Mouse (Mus musculus) C2C12 (cell line): ENCODE results near the gene Mpv17. TPM values are rescaled to one million over a fixed set of nuclear protein-coding genes. Genes with fewer than 3 reads are reported as not detected.

Experiments
- H3K27me3 ChIP-seq: one replicate; pipeline ENCODE4 v1.6.1; 2011; ENCODE audit not compliant: control insufficient read depth, insufficient read depth, insufficient read length
- H3K36me3 ChIP-seq: one replicate; pipeline ENCODE4 v1.6.1; 2011; ENCODE audit not compliant: control insufficient read depth, insufficient read depth
- H3K4me3 ChIP-seq: one replicate; pipeline ENCODE4 v1.5.1; 2011; ENCODE audit warnings: mild to moderate bottlenecking, control low read depth; ENCODE audit not compliant: poor library complexity, insufficient read depth, severe bottlenecking
- H3K79me2 ChIP-seq: one replicate; pipeline ENCODE4 v1.6.1; 2011; ENCODE audit not compliant: control insufficient read depth, insufficient read depth
- H3K79me3 ChIP-seq: one replicate; pipeline ENCODE4 v1.6.1; 2011; ENCODE audit warnings: low read depth, control low read depth
- H3ac ChIP-seq: one replicate; pipeline ENCODE3; 2011; ENCODE audit warnings: low read depth; ENCODE audit not compliant: control insufficient read depth, insufficient read length
- CEBPB ChIP-seq: IDR thresholded peaks from one replicate; pipeline ENCODE4 v1.6.1; 2011; ENCODE audit warnings: low read depth, mild to moderate bottlenecking, control low read depth, moderate library complexity
- CTCF ChIP-seq: IDR thresholded peaks from one replicate; pipeline ENCODE4 v1.5.1; 2011; ENCODE audit not compliant: control insufficient read depth, insufficient read depth, insufficient read length
- FOSL1 ChIP-seq: IDR thresholded peaks from one replicate; pipeline ENCODE4 v1.8.0; 2011; ENCODE audit warnings: mild to moderate bottlenecking, low read length; ENCODE audit not compliant: poor library complexity, insufficient read depth, severe bottlenecking
- MAX ChIP-seq: IDR thresholded peaks from one replicate; pipeline ENCODE4 v1.6.1; 2011; ENCODE audit warnings: mild to moderate bottlenecking, control low read depth
- MYOD1 ChIP-seq: IDR thresholded peaks from one replicate; pipeline ENCODE4 v1.6.1; 2011; ENCODE audit warnings: low read depth; ENCODE audit not compliant: control insufficient read depth, insufficient read length
- MYOG ChIP-seq: IDR thresholded peaks from one replicate; pipeline ENCODE4 v1.6.1; 2011; ENCODE audit not compliant: control insufficient read depth, insufficient read length; ENCODE audit errors: extremely low read depth
- USF1 ChIP-seq: IDR thresholded peaks from one replicate; pipeline ENCODE4 v1.6.1; 2011; ENCODE audit warnings: low read depth, mild to moderate bottlenecking, control low read depth, moderate library complexity
- polyA plus RNA-seq: library from polyadenylated mRNA; unstranded; fragments of >200 nt; fragmentation: generic; extraction: Trizol; gene quantifications from one replicate; pipeline ENCODE4 v1.2.1, GENCODE M21; 2012; ENCODE audit warnings: missing spikeins

Mpv17 gene
- polyA plus RNA-seq, 1 experiment, result 35.6 TPM

DNA sequence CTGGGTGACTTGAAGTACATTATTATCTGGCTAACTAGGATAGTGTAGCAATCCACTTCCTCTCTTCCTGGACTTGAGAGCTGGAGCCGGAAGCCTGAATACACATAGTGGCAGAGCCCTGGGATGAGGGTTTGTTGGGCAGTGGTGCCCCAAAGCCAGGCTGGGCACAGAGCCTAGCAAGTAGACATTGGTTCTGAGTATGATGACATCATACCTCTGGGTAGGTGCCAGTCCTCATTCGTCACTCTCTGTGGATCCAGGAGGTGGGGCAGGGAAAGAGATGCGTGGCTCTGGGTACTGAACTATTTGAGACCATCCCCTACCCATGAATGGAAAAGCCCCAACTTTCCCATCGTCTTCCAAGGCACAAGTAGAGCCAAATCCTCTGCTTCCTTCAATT, 4.3 kb downstream of the Mpv17 start:
- H3K27me3 ChIP-seq, result no peaks in the 10 kb centered on the region
- TF ChIP-seq CTCF, result no peak
- TF ChIP-seq FOSL1, result no peak
- no peak for TF ChIP-seq MYOG
- no peak for TF ChIP-seq MAX
- no peak for TF ChIP-seq CEBPB
- TF ChIP-seq USF1, result no peak
- no peak for TF ChIP-seq MYOD1
- H3K79me3 ChIP-seq, result no peaks in the 10 kb centered on the region
- H3ac ChIP-seq, result no peak overlapping the region
- H3K36me3 ChIP-seq, result peaks cover 14% of the 10 kb centered on the region
- no peak overlapping the region for H3K4me3 ChIP-seq
- no peaks in the 10 kb centered on the region for H3K79me2 ChIP-seq

DNA sequence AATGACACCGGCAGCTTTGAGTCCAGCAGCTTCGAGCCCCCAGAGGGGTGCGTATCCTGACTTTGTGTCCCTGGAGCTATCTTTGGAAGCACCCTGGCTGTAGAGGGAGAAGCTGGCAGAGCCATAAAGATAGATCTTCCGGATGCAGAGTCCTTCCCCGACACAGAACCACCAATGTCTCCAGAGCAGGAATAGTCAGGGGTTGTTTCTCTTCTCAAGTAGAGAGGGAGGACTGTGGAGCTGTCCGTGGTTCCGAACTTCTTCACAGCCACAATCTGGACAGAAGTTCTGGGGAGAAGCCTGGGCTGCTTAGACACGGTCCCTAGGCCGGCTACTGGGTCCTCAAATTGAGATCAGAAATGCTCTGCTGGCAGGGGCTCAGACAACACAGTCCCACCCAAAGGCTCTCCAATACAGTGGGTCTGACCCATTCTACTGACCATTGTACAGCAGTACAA, 15.1 kb downstream of the Mpv17 start:
- Histone ChIP-seq H3K36me3 (no peaks in the 10 kb centered on the region), H3K79me2 (no peaks in the 10 kb centered on the region), H3K4me3 (no peak overlapping the region), H3K27me3 (peaks cover 24% of the 10 kb centered on the region), H3K79me3 (no peaks in the 10 kb centered on the region), H3ac (no peak overlapping the region)
- no peak for TF ChIP-seq FOSL1
- no peak for TF ChIP-seq MAX
- no peak for TF ChIP-seq MYOD1
- TF ChIP-seq USF1, result no peak
- TF ChIP-seq CEBPB, result no peak
- no peak for TF ChIP-seq CTCF
- TF ChIP-seq MYOG, result no peak

DNA sequence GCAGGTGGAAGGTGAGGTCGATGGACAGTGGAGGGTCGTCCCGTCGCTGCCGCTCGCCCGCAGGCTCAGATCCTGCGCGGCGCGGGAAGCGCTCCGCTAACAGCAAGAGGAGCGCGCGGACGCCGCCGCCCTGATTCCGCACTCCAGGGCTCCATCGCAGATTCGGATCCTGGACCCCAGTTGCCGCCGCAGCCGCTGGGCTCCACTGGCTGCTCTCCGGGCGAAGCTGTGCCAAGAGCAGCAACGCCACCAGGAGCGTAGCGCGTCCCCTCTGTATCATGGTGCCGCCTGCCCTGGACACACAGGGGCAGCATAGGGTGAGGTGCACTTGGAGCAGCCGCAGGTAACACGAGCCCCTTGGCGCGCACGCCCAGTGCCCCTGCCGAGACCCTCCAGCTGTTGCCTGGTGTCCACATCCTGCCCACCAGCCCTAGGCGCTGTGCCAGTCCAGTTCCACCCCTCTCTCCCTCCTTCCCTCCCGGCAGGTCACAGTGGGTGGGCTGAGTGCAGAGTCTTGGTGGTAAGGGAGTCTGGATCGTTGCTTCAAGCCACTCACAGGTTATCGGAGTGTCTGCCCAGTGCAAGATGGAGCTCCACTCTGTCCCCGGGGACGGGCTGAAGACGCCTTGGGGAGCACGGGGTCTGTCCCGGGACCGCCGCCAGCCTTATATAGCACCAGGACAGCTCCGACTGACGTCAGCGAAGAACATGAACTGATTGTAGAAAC, 15.6 kb downstream of the Mpv17 start, which contains the start of gene Ucn:
Ucn (minus strand) TSS at position 589 of the 727 bp plus-strand sequence.
- H3K27me3 ChIP-seq, result peaks cover 24% of the 10 kb centered on the region

DNA sequence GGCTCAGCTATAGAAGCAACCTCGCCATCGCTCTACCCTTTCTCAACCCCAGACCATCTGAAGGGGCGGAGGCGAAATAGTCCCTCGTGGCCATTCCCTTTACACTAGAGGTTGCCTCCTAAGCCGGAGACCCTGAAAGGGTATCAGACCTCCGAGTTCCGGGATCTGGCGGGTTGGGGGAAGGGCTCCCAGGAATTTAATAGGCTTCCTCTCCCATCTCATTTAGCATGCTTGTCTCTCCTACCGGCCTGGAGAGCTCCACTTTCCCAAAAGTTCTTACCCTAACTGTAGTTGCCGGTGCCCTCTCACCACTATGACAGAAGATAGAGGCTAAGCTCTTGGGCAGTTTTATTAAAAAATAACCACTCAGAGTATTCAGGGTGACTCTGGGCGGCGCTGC, 16.4 kb downstream of the Mpv17 start:
- Histone ChIP-seq H3ac (no peak overlapping the region), H3K27me3 (peaks cover 24% of the 10 kb centered on the region), H3K79me3 (no peaks in the 10 kb centered on the region), H3K79me2 (no peaks in the 10 kb centered on the region), H3K4me3 (no peak overlapping the region), H3K36me3 (no peaks in the 10 kb centered on the region)
- no peak for TF ChIP-seq CEBPB
- TF ChIP-seq MYOG, result no peak
- TF ChIP-seq USF1, result no peak
- TF ChIP-seq MYOD1, result no peak
- no peak for TF ChIP-seq MAX
- no peak for TF ChIP-seq FOSL1
- TF ChIP-seq CTCF, result no peak

More for the DNA sequence above, 15.6 kb downstream of the Mpv17 start, which contains the start of gene Ucn:
- Histone ChIP-seq H3K79me3 (no peaks in the 10 kb centered on the region), H3K36me3 (no peaks in the 10 kb centered on the region), H3K79me2 (no peaks in the 10 kb centered on the region), H3K4me3 (no peak within 1 kb of the TSS), H3ac (no peak within 1 kb of the TSS)
- TF ChIP-seq CTCF (no peak), MYOG (no peak), MAX (no peak), USF1 (no peak), MYOD1 (no peak), CEBPB (no peak), FOSL1 (no peak)

DNA sequence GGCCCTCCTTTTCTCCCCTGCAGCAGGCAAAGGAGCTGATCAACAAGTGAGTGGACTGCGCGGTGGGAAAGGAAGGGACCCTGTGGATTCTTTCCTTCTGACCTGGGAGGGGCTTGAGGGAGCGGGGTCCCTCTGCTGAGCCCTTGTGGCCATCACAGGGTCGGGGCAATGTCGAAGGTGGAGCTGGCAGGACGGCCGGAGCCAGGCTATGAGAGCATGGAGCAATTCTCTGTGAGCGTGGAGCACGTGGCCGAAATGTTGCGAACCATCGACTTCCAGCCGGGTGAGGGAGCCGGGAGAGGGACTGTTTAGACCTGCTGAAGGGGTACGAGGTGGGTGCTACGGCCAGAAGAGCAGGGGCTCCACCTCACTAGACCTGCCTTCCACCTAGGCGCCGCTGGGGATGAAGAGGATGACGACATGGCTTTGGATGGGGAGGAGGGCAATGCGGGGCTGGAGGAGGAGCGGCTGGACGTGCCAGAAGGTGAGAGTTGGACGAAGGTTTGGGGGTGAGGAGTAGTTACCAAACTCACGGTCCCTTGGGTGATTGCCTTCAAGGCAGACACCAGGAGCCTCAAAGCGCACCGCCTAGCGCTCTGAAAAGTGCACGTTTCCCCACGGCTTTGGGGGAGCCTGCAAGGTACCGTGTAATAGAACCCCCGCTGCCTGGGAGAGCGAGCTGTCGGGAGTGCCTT, 17.2 kb downstream of the Mpv17 start:
- no peaks in the 10 kb centered on the region for H3K79me3 ChIP-seq
- no peak overlapping the region for H3K4me3 ChIP-seq
- no peaks in the 10 kb centered on the region for H3K79me2 ChIP-seq
- H3K27me3 ChIP-seq, result peaks cover 27% of the 10 kb centered on the region
- no peak overlapping the region for H3ac ChIP-seq
- H3K36me3 ChIP-seq, result no peaks in the 10 kb centered on the region
- TF ChIP-seq USF1, result no peak
- no peak for TF ChIP-seq MAX
- TF ChIP-seq CTCF, result no peak
- TF ChIP-seq MYOG, result no peak
- no peak for TF ChIP-seq CEBPB
- no peak for TF ChIP-seq MYOD1
- TF ChIP-seq FOSL1, result no peak
